Comparison of ENCODE assay signal across 8 mouse cellular contexts in genomic region chr16:30531761-30532406, GRCm38 (mm10). TPM values are rescaled to one million over a fixed set of nuclear protein-coding genes. Genes with fewer than 3 reads are reported as not detected.
DNase-seq lines count a peak whose midpoint lies in the region; ATAC-seq lines count a peak whose summit lies in the region.

No protein-coding gene starts in this region.

- H3K4me3 ChIP-seq in kidney, embryonic 14.5 days (ENCODE audit: low read length), result no peak overlapping the region
- H3K4me3 ChIP-seq in megakaryocyte, embryonic 14.5 days (replicated peaks), result peak overlapping the region; percentile 56
- H3K4me3 ChIP-seq in stomach, embryonic 14.5 days (ENCODE audit: low read depth, low read length), result no peak overlapping the region

- ATAC-seq in kidney, embryonic 14.5 days (ENCODE audit: low FRiP score, low TSS enrichment), result peak; percentile 43
- 0 out of 2 replicates have a peak, but pooled peaks have one; percentile 23 for ATAC-seq in stomach, embryonic 14.5 days (ENCODE audit: insufficient number of reproducible peaks, insufficient read depth, low FRiP score, low read depth)

- H3K27ac ChIP-seq in kidney, embryonic 14.5 days (ENCODE audit: low read depth, low read length), result no peak overlapping the region
- H3K27ac ChIP-seq in stomach, embryonic 14.5 days (ENCODE audit: low read length), result no peak overlapping the region

- H3K27me3 ChIP-seq in kidney, embryonic 14.5 days (ENCODE audit: control insufficient read depth, insufficient read depth, low read length), result no peaks in the 10 kb centered on the region
- H3K27me3 ChIP-seq in megakaryocyte, embryonic 14.5 days (replicated peaks), result peaks cover 81% of the 10 kb centered on the region
- no peaks in the 10 kb centered on the region for H3K27me3 ChIP-seq in stomach, embryonic 14.5 days (ENCODE audit: control insufficient read depth, insufficient read depth, low read length)

- no peaks in the 10 kb centered on the region for H3K9me3 ChIP-seq in kidney, embryonic 14.5 days (ENCODE audit: control insufficient read depth, low read length)
- no peaks in the 10 kb centered on the region for H3K9me3 ChIP-seq in megakaryocyte, embryonic 14.5 days
- no peaks in the 10 kb centered on the region for H3K9me3 ChIP-seq in stomach, embryonic 14.5 days (ENCODE audit: control insufficient read depth, low read depth, low read length)

- peaks cover 3% of the 10 kb centered on the region; the same call in 1 of the 2 replicates for H3K36me3 ChIP-seq in kidney, embryonic 14.5 days (ENCODE audit: control insufficient read depth, insufficient read depth, low read length)
- H3K36me3 ChIP-seq in megakaryocyte, embryonic 14.5 days (replicated peaks; ENCODE audit: low read length), result no peaks in the 10 kb centered on the region
- peaks cover 2% of the 10 kb centered on the region; the same call in 1 of the 2 replicates for H3K36me3 ChIP-seq in stomach, embryonic 14.5 days (ENCODE audit: control insufficient read depth, insufficient read depth, low read length)

- peak; percentile 80 to 81 for DNase-seq in cerebellum, postnatal 10 days
- no peak for DNase-seq in cerebellum, adult 9-11 months
- DNase-seq in 3134 (ENCODE audit: extremely low read depth, insufficient read length, low spot score), result peak; percentile 53
- peak; percentile 54 for DNase-seq in adrenal gland, postnatal 25 days
- DNase-seq in gastrocnemius, postnatal 4 days (ENCODE audit: low spot score in 2 of 2), result peak; percentile 56 to 59

- H3K4me2 ChIP-seq in kidney, embryonic 14.5 days (replicated peaks; ENCODE audit: low read depth, low read length), result no peak overlapping the region
- no peak overlapping the region for H3K4me2 ChIP-seq in stomach, embryonic 14.5 days (replicated peaks; ENCODE audit: low read depth, low read length)

- no peak overlapping the region for H3K9ac ChIP-seq in kidney, embryonic 14.5 days (ENCODE audit: low read depth, low read length)
- no peak overlapping the region for H3K9ac ChIP-seq in stomach, embryonic 14.5 days (replicated peaks; ENCODE audit: low read depth, low read length)

- no peaks in the 10 kb centered on the region for H3K4me1 ChIP-seq in kidney, embryonic 14.5 days (ENCODE audit: control insufficient read depth, insufficient read depth, low read length)
- peaks cover 22% of the 10 kb centered on the region for H3K4me1 ChIP-seq in megakaryocyte, embryonic 14.5 days
- H3K4me1 ChIP-seq in stomach, embryonic 14.5 days (ENCODE audit: control insufficient read depth, insufficient read depth, low read length), result no peaks in the 10 kb centered on the region

- WGBS in kidney, embryonic 14.5 days, result 25% methylated on average over 20 of the region's 20 CpGs
- WGBS in stomach, embryonic 14.5 days, result 30% methylated on average over 20 of the region's 20 CpGs

RNA-seq across cellular contexts. Expression of gene Tmem44, which starts 18.8 kb away (rescaled TPM):
- 3.2 and 4.5 TPM in 2 replicates for total RNA-seq in adrenal gland, postnatal 25 days (2021)
- 10 to 100 TPM in 1 of 2 experiments, 1 to 10 TPM in 1; 9.7 to 11.2 TPM for total RNA-seq in gastrocnemius, postnatal 4 days (2021)
- polyA plus RNA-seq in kidney, embryonic 14.5 days (2014; fragmentation: Nextera tagmentation; extraction: Ambion mirVana), result 14.1 and 15.1 TPM in 2 replicates
- polyA plus RNA-seq in megakaryocyte, embryonic 14.5 days (2012; ENCODE audit: insufficient read depth, low replicate concordance), result 0.45 TPM in 1 of 2 replicates, not detected in the other
- 15.2 and 16.0 TPM in 2 replicates for polyA plus RNA-seq in stomach, embryonic 14.5 days (2014; fragmentation: Nextera tagmentation; extraction: Ambion mirVana)

RNA-seq across cellular contexts. Expression of gene Lsg1, which starts 55.5 kb away (rescaled TPM):
- 32.1 and 39.6 TPM in 2 replicates for total RNA-seq in adrenal gland, postnatal 25 days (2021)
- total RNA-seq in gastrocnemius, postnatal 4 days (2021), result 10 to 100 TPM; 24.3 to 31.4 TPM
- 56.8 and 74.8 TPM in 2 replicates for polyA plus RNA-seq in kidney, embryonic 14.5 days (2014; fragmentation: Nextera tagmentation; extraction: Ambion mirVana)
- 0.74 and 5.8 TPM in 2 replicates for polyA plus RNA-seq in megakaryocyte, embryonic 14.5 days (2012; ENCODE audit: insufficient read depth, low replicate concordance)
- 65.0 and 66.0 TPM in 2 replicates for polyA plus RNA-seq in stomach, embryonic 14.5 days (2014; fragmentation: Nextera tagmentation; extraction: Ambion mirVana)

Comparison
In these comparisons a context has a peak if more than half of its experiments do, and no peak if none do; other contexts are left out.
1. RNA of gene Tmem44, which starts 18.8 kb away (polyA plus RNA-seq): 15.2 to 16.0 TPM in stomach, embryonic 14.5 days and 14.1 to 15.1 TPM in kidney, embryonic 14.5 days; 0.45 TPM in megakaryocyte, embryonic 14.5 days; every median in the first group is over 10 times any median in the second.